Mouse (Mus musculus) liver, embryonic 14 days (tissue): Measurements from ENCODE around the gene Gm21988. TPM values are rescaled to one million over a fixed set of nuclear protein-coding genes. Genes with fewer than 3 reads are reported as not detected.

Source experiments
- polyA plus RNA-seq: library from polyadenylated mRNA; depleted of rRNA; stranded (reverse); fragments of >200 nt; gene quantifications from 2 replicates; pipeline ENCODE4 v1.2.3, GENCODE M21; 2012; rRNA removed

Gm21988 gene
- 4.6 and 4.7 TPM in 2 replicates for polyA plus RNA-seq

GRCm38 (mm10) chr11:70239541-70240279 lies at the start of gene Gm21988, which contains the start of gene Rnasek:
Gene Gm21988 (minus strand): TSS chr11:70239830.
Gene Rnasek (minus strand): TSS chr11:70239842.

GRCm38 (mm10) chr11:70254931-70255531 lies 15.4 kb upstream of the Gm21988 start, which contains the start of gene Alox12:
Gene Alox12 (minus strand): TSS chr11:70255353.

DNA sequence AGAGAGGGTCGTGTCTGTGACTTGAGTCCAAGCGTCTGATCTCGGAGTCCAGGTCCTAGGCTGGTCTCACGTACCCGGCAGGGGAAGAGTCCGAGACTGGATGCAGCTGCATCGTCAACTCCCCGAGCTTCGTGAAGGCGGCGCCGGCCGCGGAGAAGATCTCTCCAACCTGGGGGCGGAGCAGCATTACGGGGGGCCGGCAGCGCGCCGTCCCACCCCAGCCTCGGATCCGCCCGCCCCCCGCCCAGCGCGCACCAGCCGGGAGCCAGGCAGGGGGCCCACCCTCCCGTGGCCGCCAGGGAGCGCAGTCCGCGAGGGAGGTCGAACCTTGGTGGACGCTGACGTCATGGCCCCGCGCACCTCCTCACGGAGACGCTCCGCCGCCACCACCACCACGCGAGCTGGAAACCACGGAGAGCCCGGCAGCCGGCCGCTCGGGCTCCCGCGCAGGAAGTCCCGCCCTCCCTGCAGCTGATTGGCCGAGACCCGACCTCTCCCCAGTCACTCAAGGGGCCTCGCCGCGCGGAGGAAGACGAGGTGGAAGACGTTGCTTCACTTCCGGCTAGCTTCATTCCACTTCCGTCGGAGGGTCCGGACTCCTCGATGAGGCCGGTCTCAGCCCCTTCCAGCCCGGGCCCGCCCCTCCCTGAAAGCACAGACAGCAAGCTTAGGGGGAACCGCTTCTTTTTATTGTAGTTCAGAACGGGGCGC lies 2.0 kb downstream of the Gm21988 start, which contains the start of gene 0610010K14Rik:
0610010K14Rik (minus strand) TSS at position 458 of the 711 bp plus-strand sequence.

DNA sequence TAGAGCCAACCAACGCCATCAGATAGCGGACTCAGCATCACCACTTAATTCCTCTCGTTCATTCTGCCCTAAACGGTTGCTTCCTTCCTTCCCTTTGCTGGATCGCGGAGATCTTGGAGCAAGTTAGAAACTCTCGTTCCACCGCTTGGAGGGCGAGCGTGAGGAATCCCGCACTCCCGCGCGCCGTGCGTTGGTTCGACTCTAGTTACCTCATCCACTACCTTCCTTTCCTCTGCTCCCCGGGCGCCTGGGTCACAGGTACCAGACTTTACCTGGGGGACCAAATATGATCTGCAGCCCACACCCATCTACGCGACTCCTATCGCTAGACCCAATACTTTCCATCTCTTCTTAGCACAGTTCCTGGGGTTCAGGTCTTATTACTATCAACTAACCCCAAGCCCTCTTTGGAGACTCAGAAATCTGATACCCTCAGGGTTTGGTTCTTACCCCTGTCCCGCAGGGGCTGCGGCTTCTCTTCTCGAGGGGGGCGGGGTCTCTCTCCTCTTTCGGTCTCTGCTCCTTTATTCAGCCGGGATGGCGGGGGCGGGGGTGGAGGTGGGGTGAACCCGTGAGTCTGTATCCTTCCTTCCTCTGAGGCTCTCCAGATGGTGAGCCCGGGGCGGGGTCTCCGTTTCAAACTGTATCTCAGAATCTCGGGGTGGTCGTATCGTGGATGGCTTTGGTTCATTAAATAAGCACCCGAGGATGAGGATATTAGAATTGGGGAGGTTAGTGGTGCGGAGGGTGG lies 10.2 kb downstream of the Gm21988 start, which contains the start of gene Bcl6b:
Bcl6b (minus strand) TSS at position 539 of the 751 bp plus-strand sequence.

DNA sequence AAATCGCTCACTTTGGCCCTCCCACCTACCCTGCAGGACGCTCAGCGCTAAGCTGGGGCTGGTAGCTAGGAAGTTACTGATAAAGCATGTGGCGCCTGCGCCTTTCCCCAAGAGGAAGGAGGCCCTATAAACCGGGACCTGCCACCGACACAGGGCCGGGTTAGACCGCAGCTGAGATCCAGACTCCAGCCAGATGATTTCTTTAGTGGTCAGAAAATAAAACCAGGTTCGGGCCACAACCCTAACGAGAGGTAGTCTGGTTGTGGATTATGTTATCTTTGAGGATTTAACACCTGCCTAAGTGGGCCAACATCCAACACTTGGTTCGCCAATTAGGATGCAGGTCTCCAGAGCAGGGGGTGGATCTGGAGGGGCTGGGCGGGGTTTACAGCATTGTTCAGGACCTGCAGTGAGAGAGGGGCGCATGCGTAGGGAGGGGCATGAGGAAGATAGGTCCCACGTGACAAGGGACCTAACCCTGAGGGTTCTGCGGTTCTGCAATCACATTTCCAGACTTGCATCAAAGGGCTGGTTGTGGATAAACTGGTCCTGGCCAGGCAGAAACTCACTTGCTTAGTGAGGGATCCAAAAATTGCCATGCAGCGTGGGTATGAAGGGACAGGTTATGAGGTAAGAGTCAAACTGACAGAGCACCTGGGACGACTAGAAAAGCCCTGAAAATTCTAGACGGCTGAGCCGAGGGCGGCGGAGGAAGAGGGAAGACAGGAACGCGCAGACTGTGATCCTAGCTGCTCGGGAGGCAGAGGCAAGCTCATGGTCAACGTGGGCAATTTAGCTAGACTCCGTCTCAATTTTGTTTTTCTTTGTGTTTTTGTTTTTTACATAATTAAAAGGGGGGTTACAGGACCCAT lies 18.7 kb downstream of the Gm21988 start, which contains the start of gene Slc16a13:
Slc16a13 (minus strand) TSS at position 334 of the 872 bp plus-strand sequence.

GRCm38 (mm10) chr11:70212423-70212822 lies 27.2 kb downstream of the Gm21988 start, which contains the start of gene Slc16a11:
Gene Slc16a11 (plus strand): TSS chr11:70212752.

Other genes with a start within 250 kb of the Gm21988 start
- gene Gabarap, start 248.7 kb downstream of the Gm21988 start, polyA plus RNA-seq, result 131 and 138 TPM in 2 replicates
- 16.3 and 17.2 TPM in 2 replicates for gene Phf23, start 244.1 kb downstream of the Gm21988 start, polyA plus RNA-seq
- 3.2 and 4.6 TPM in 2 replicates for gene Dvl2, start 239.2 kb downstream of the Gm21988 start, polyA plus RNA-seq
- gene Acadvl, start 224.4 kb downstream of the Gm21988 start, polyA plus RNA-seq, result 38.0 and 43.1 TPM in 2 replicates
- 2.0 TPM in 2 replicates for gene Dlg4, start 222.9 kb downstream of the Gm21988 start, polyA plus RNA-seq
- 1.9 and 2.0 TPM in 2 replicates for gene Asgr1, start 185.7 kb downstream of the Gm21988 start, polyA plus RNA-seq
- 9.6 and 12.5 TPM in 2 replicates for gene Asgr2, start 147.2 kb downstream of the Gm21988 start, polyA plus RNA-seq
- gene Mgl2, start 109.5 kb downstream of the Gm21988 start, polyA plus RNA-seq, result 1.5 and 1.9 TPM in 2 replicates
- gene Clec10a, start 83.6 kb downstream of the Gm21988 start, polyA plus RNA-seq, result 0.20 and 0.33 TPM in 2 replicates
- 0.60 and 0.68 TPM in 2 replicates for gene Slc16a11, start 27.1 kb downstream of the Gm21988 start, polyA plus RNA-seq
- 2.8 and 3.8 TPM in 2 replicates for gene Slc16a13, start 18.8 kb downstream of the Gm21988 start, polyA plus RNA-seq
- gene Bcl6b, start 10.0 kb downstream of the Gm21988 start, polyA plus RNA-seq, result 1.5 TPM in 2 replicates
- gene 0610010K14Rik, start 1.9 kb downstream of the Gm21988 start, polyA plus RNA-seq, result 58.8 and 61.0 TPM in 2 replicates
- 26.1 and 36.4 TPM in 2 replicates for gene Rnasek, start within 50 bp of the Gm21988 start, polyA plus RNA-seq
- gene Alox12, start 15.5 kb upstream of the Gm21988 start, polyA plus RNA-seq, result 10.1 and 11.5 TPM in 2 replicates
- 0.06 and 0.07 TPM in 2 replicates for gene Alox12e, start 82.8 kb upstream of the Gm21988 start, polyA plus RNA-seq
- gene Alox15, start 112.2 kb upstream of the Gm21988 start, polyA plus RNA-seq, result 0.78 and 0.97 TPM in 2 replicates
- 9.3 and 10.8 TPM in 2 replicates for gene Pelp1, start 170.2 kb upstream of the Gm21988 start, polyA plus RNA-seq
- gene Arrb2, start 192.8 kb upstream of the Gm21988 start, polyA plus RNA-seq, result 16.2 and 19.8 TPM in 2 replicates
- 13.8 and 13.9 TPM in 2 replicates for gene Med11, start 212.1 kb upstream of the Gm21988 start, polyA plus RNA-seq
- 0.29 and 0.30 TPM in 2 replicates for gene Zmynd15, start 219.6 kb upstream of the Gm21988 start, polyA plus RNA-seq
- gene Cxcl16, start 220.2 kb upstream of the Gm21988 start, polyA plus RNA-seq, result 0.85 and 1.2 TPM in 2 replicates